Mouse (Mus musculus) heart, postnatal 0 days (tissue): ENCODE measurements around the gene Olfr183.

Experiments
- CTCF ChIP-seq: IDR thresholded peaks from 2 replicates; pipeline ENCODE4 v1.5.1; 2016; ENCODE audit warnings: antibody characterized with exemption, control low read depth, low read depth
- EP300 ChIP-seq: IDR thresholded peaks from 2 replicates; pipeline ENCODE4 v1.6.1; 2016; ENCODE audit warnings: antibody characterized with exemption, low read depth

- TF ChIP-seq EP300: no peak
- TF ChIP-seq CTCF: no peak
Measured at GRCm38 (mm10) chr16:59047579-59047978, 52.4 kb downstream of the Olfr183 start.
